ENCODE assay signal across 20 mouse cellular contexts in the genomic region with DNA sequence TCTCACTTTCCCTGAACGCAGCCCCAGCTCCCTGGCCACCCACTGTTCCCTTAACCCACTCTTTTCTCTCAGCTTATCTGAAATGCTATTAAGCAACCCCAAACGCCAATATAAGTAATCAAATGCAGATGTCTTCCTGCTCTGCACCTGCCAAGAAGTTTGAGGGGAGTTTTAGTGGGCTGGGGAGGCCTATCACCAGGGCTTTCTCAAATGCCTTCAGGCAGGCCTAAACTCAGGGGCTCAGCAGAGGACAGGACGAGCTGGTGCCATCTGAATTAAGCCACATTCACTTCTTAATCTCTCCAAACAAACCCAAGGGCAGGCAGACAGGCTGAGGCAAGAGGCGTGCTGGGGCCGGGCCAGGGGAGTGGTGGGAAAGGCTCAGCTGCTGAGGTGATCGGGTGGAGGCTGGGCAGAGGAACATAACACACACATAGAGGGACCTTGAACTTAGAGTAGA. TPM values are rescaled to one million over a fixed set of nuclear protein-coding genes. Genes with fewer than 3 reads are reported as not detected.
DNase-seq lines count a peak whose midpoint lies in the region; ATAC-seq lines count a peak whose summit lies in the region.
"Had no signal": no experiment of that assay in that cellular context is flagged by ENCODE, and none has a peak within 500 bp of the region (broad histone marks: within the 10 kb centered on the region; RNA-seq: fewer than 3 reads in every experiment).

No protein-coding gene starts in this region.

- peak; percentile 28; the same call in 1 of the 2 replicates for ATAC-seq in intestine, embryonic 14.5 days (replicated peaks; ENCODE audit: low FRiP score, low TSS enrichment, low read depth)
- ATAC-seq in stomach, embryonic 14.5 days (ENCODE audit: insufficient number of reproducible peaks, insufficient read depth, low FRiP score, low read depth) = peak; percentile 76
- ATAC-seq: activated CD4-positive, CD25-positive, alpha-beta regulatory T cell, adult 4 months; Patski had no signal

- WGBS in embryonic facial prominence, embryonic 10.5 days = 29% methylated on average over 6 of the region's 6 CpGs
- 50% methylated on average over 6 of the region's 6 CpGs for WGBS in intestine, embryonic 14.5 days
- WGBS in stomach, embryonic 14.5 days = 39% methylated on average over 6 of the region's 6 CpGs

- no peaks in the 10 kb centered on the region for H3K27me3 ChIP-seq in embryonic facial prominence, embryonic 10.5 days (replicated peaks; ENCODE audit: low read depth, poor library complexity, severe bottlenecking)
- no peaks in the 10 kb centered on the region for H3K27me3 ChIP-seq in intestine, embryonic 14.5 days (replicated peaks; ENCODE audit: control insufficient read depth, insufficient read depth, low read length)
- no peaks in the 10 kb centered on the region for H3K27me3 ChIP-seq in stomach, embryonic 14.5 days (ENCODE audit: control insufficient read depth, insufficient read depth, low read length)
- H3K27me3 ChIP-seq: heart, embryonic 13.5 days; kidney, embryonic 15.5 days; neural tube, embryonic 12.5 days; Patski had no signal

- intact Hi-C loops in gastrocnemius, postnatal 14 days (cut with DNase I; ENCODE audit: low total_unique reads) = no loop called here
- intact Hi-C loops in heart, postnatal 36 days (cut with DNase I) = no loop called here

- no peak overlapping the region for H3K9ac ChIP-seq in intestine, embryonic 14.5 days (ENCODE audit: low read length)
- H3K9ac ChIP-seq in stomach, embryonic 14.5 days (replicated peaks; ENCODE audit: low read depth, low read length) = no peak overlapping the region
- H3K9ac ChIP-seq: heart, embryonic 13.5 days; kidney, embryonic 15.5 days; neural tube, embryonic 12.5 days had no signal

- peak overlapping the region; percentile 20; the same call in 1 of the 2 replicates for H3K27ac ChIP-seq in embryonic facial prominence, embryonic 10.5 days (replicated peaks)
- H3K27ac ChIP-seq in intestine, embryonic 14.5 days (ENCODE audit: low read depth) = peak overlapping the region; percentile 27; the same call in 1 of the 2 replicates
- peak overlapping the region; percentile 66; the same call in 1 of the 2 replicates for H3K27ac ChIP-seq in stomach, embryonic 14.5 days (ENCODE audit: low read length)
- H3K27ac ChIP-seq: forebrain, embryonic 10.5 days; heart, embryonic 13.5 days; hindbrain, embryonic 10.5 days; kidney, embryonic 15.5 days; neural tube, embryonic 12.5 days had no signal

- peak; percentile 47 for DNase-seq in gastrocnemius, postnatal 14 days
- DNase-seq in gastrocnemius, postnatal 4 days (ENCODE audit: low spot score in 2 of 2) = no peak
- DNase-seq in embryonic facial prominence, embryonic 10.5 days (ENCODE audit: low spot score) = peak; percentile 43
- DNase-seq in intestine, embryonic 14.5 days (ENCODE audit: low spot score) = no peak
- no peak for DNase-seq in Muller cell, postnatal 12 days (ENCODE audit: inconsistent ontology term)
- DNase-seq in right cerebral cortex, adult 2 months (ENCODE audit: low spot score in 2 of 2) = no peak
- no peak for DNase-seq in heart, postnatal 36 days
- DNase-seq: B cell, adult 2 months; cerebellum, adult 9-11 months; layer of hippocampus, postnatal 36 days; lung, adult 18-20 months had no signal

- no peak overlapping the region for H3K4me3 ChIP-seq in embryonic facial prominence, embryonic 10.5 days
- H3K4me3 ChIP-seq in intestine, embryonic 14.5 days (ENCODE audit: low read depth, low read length) = no peak overlapping the region
- no peak overlapping the region for H3K4me3 ChIP-seq in stomach, embryonic 14.5 days (ENCODE audit: low read depth, low read length)
- H3K4me3 ChIP-seq: forebrain, embryonic 10.5 days; heart, embryonic 13.5 days; hindbrain, embryonic 10.5 days; kidney, embryonic 15.5 days; neural tube, embryonic 12.5 days had no signal

- 0 out of 2 replicates have a peak, but pooled peaks cover 4% of the 10 kb centered on the region for H3K9me3 ChIP-seq in embryonic facial prominence, embryonic 10.5 days
- peaks cover 5% of the 10 kb centered on the region; the same call in 1 of the 2 replicates for H3K9me3 ChIP-seq in intestine, embryonic 14.5 days (ENCODE audit: control insufficient read depth, low read length)
- H3K9me3 ChIP-seq in stomach, embryonic 14.5 days (ENCODE audit: control insufficient read depth, low read depth, low read length) = no peaks in the 10 kb centered on the region; the same call in 1 of the 2 replicates
- H3K9me3 ChIP-seq: forebrain, embryonic 10.5 days; kidney, embryonic 15.5 days; neural tube, embryonic 12.5 days had no signal

- peaks cover 5% of the 10 kb centered on the region for H3K4me1 ChIP-seq in embryonic facial prominence, embryonic 10.5 days
- no peaks in the 10 kb centered on the region for H3K4me1 ChIP-seq in intestine, embryonic 14.5 days (replicated peaks; ENCODE audit: control insufficient read depth, insufficient read depth, low read length)
- H3K4me1 ChIP-seq in stomach, embryonic 14.5 days (ENCODE audit: control insufficient read depth, insufficient read depth, low read length) = no peaks in the 10 kb centered on the region
- H3K4me1 ChIP-seq: hindbrain, embryonic 10.5 days; kidney, embryonic 15.5 days; neural tube, embryonic 12.5 days had no signal

- H3K4me2 ChIP-seq in intestine, embryonic 14.5 days (ENCODE audit: low read length) = no peak overlapping the region
- H3K4me2 ChIP-seq in stomach, embryonic 14.5 days (replicated peaks; ENCODE audit: low read depth, low read length) = no peak overlapping the region
- H3K4me2 ChIP-seq: heart, embryonic 13.5 days; kidney, embryonic 15.5 days; neural tube, embryonic 12.5 days had no signal

- H3K36me3 ChIP-seq in embryonic facial prominence, embryonic 10.5 days (replicated peaks) = no peaks in the 10 kb centered on the region
- no peaks in the 10 kb centered on the region for H3K36me3 ChIP-seq in intestine, embryonic 14.5 days (ENCODE audit: control insufficient read depth, insufficient read depth, low read length)
- H3K36me3 ChIP-seq in stomach, embryonic 14.5 days (ENCODE audit: control insufficient read depth, insufficient read depth, low read length) = no peaks in the 10 kb centered on the region
- H3K36me3 ChIP-seq: forebrain, embryonic 10.5 days; heart, embryonic 13.5 days; hindbrain, embryonic 10.5 days; kidney, embryonic 15.5 days; neural tube, embryonic 12.5 days had no signal

RNA-seq across cellular contexts. Expression of a gene that starts 38.4 kb away (rescaled TPM):
- 1 to 10 TPM; 2.6 to 3.5 TPM for total RNA-seq in gastrocnemius, postnatal 14 days (2021)
- total RNA-seq in gastrocnemius, postnatal 4 days (2021) = 10 to 100 TPM in 1 of 2 experiments, 1 to 10 TPM in 1; 8.7 to 10.6 TPM
- 1.7 and 2.0 TPM in 2 replicates for polyA plus RNA-seq in embryonic facial prominence, embryonic 10.5 days (2016; fragmentation: Nextera tagmentation; extraction: Ambion mirVana)
- polyA plus RNA-seq in intestine, embryonic 14.5 days (2014; fragmentation: Nextera tagmentation; extraction: Ambion mirVana) = 8.9 and 10.5 TPM in 2 replicates
- 17.2 and 17.5 TPM in 2 replicates for polyA plus RNA-seq in stomach, embryonic 14.5 days (2014; fragmentation: Nextera tagmentation; extraction: Ambion mirVana)
- total RNA-seq in heart, postnatal 36 days (2021) = under 1 TPM; 0.33 to 0.60 TPM
- total RNA-seq: granulocyte monocyte progenitor cell, adult 5-6 weeks had no signal
- polyA plus RNA-seq: activated CD4-positive, CD25-positive, alpha-beta regulatory T cell, adult 4 months had no signal

Comparison
In these comparisons a context has a peak if more than half of its experiments do, and no peak if none do; other contexts are left out.
1. DNase-seq: peak in gastrocnemius, postnatal 14 days (single experiment) and embryonic facial prominence, embryonic 10.5 days (single experiment); none in gastrocnemius, postnatal 4 days (0 of 2), intestine, embryonic 14.5 days (single experiment), Muller cell, postnatal 12 days (single experiment), right cerebral cortex, adult 2 months (0 of 2) and heart, postnatal 36 days (0 of 2).
2. Peak in every context shown above with its lines, with median percentiles within 50 percentile points of each other: H3K27ac ChIP-seq.